Mouse (Mus musculus): Measurements from ENCODE around the gene Dnah17.

The Dnah17 gene

GRCm38 (mm10) chr11:118130534-118130933 is at the start of gene Dnah17:
TSS of gene Dnah17 (minus strand) at chr11:118130634.
- no peak for DNase-seq

GRCm38 (mm10) chr11:118180199-118180598 is 49.8 kb upstream of the Dnah17 start:
- DNase-seq, result no peak

- DNase-seq, result no peak
Observed at GRCm38 (mm10) chr11:118178236-118178635, 47.8 kb upstream of the Dnah17 start.

- DNase-seq, result no peak
Observed at GRCm38 (mm10) chr11:118174752-118175151, 44.3 kb upstream of the Dnah17 start.

GRCm38 (mm10) chr11:118172768-118173167 is 42.3 kb upstream of the Dnah17 start:
- no peak for DNase-seq

- DNase-seq, result no peak
Observed at GRCm38 (mm10) chr11:118170333-118170732, 39.9 kb upstream of the Dnah17 start.

- DNase-seq, result no peak
Observed at GRCm38 (mm10) chr11:118168714-118169113, 38.3 kb upstream of the Dnah17 start.

- DNase-seq, result no peak
Observed at GRCm38 (mm10) chr11:118166626-118167025, 36.2 kb upstream of the Dnah17 start.

GRCm38 (mm10) chr11:118165681-118166080 is 35.2 kb upstream of the Dnah17 start:
- DNase-seq, result no peak

- DNase-seq, result no peak
Observed at GRCm38 (mm10) chr11:118164566-118164965, 34.1 kb upstream of the Dnah17 start.

GRCm38 (mm10) chr11:118162245-118162644 is 31.8 kb upstream of the Dnah17 start:
- peak; percentile 21 to 35 for DNase-seq

GRCm38 (mm10) chr11:118161240-118161639 is 30.8 kb upstream of the Dnah17 start:
- no peak for DNase-seq

- DNase-seq, result no peak
Observed at GRCm38 (mm10) chr11:118160763-118161162, 30.3 kb upstream of the Dnah17 start.

- DNase-seq, result no peak
Observed at GRCm38 (mm10) chr11:118158753-118159152, 28.3 kb upstream of the Dnah17 start.

- peak; percentile 22 to 40 for DNase-seq
Observed at GRCm38 (mm10) chr11:118156480-118157060, 26.1 kb upstream of the Dnah17 start.

- DNase-seq, result no peak
Observed at GRCm38 (mm10) chr11:118152964-118153363, 22.5 kb upstream of the Dnah17 start.

- no peak for DNase-seq
Observed at GRCm38 (mm10) chr11:118151423-118152180, 21.2 kb upstream of the Dnah17 start.

GRCm38 (mm10) chr11:118150115-118150701 is 19.8 kb upstream of the Dnah17 start:
- DNase-seq, result peak; percentile 15 to 38

- no peak for DNase-seq
Observed at GRCm38 (mm10) chr11:118147877-118148637, 17.6 kb upstream of the Dnah17 start.

- DNase-seq, result no peak
Observed at GRCm38 (mm10) chr11:118146446-118146845, 16.0 kb upstream of the Dnah17 start.

GRCm38 (mm10) chr11:118145771-118146351 is 15.4 kb upstream of the Dnah17 start:
- DNase-seq, result peak; percentile 69 to 82

- DNase-seq, result no peak
Observed at GRCm38 (mm10) chr11:118145092-118145491, 14.7 kb upstream of the Dnah17 start.

- no peak for DNase-seq
Observed at GRCm38 (mm10) chr11:118143731-118144130, 13.3 kb upstream of the Dnah17 start.

Data from kidney, postnatal 36 days (tissue).